Mouse (Mus musculus): Measurements from ENCODE around the gene Grk6. TPM values are rescaled to one million over a fixed set of nuclear protein-coding genes. Genes with fewer than 3 reads are reported as not detected.

Grk6 gene
- polyA plus RNA-seq, 1 experiment from 2014 or later: 29.5 TPM

DNA sequence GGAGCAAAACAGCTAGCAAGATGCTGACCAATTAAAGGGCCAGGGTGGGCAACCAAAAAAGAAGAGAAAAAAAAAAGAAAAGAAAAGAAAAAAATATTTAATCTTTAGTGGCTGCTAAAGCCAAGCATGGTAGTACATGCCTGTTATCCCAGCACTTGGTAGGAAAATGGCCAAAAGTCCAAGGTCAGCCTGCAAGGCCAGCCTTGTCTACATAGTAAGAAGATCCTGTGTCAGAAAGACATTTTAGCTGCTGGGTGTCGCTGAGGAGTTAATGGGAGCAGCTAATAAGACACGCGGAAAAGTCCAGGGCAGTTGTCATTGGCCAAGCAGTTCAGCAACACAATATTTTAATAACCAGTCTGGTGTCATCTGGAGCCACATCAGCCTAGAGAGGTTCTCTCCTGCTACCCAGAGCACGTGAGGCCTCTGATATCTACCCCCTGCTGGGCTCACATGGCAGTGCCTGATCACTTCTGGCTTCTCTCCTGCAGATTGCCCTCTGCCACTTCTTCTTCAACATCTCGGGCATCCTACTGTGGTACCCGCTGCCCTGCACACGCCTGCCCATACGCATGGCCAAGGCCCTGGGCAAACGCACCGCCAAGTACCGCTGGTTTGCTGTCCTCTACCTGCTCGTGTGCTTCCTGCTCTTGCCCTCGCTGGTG lies 32.1 kb upstream of the Grk6 start:
- H3K4me1 ChIP-seq (replicated peaks; ENCODE audit: insufficient read depth, low read length): 0 out of 2 replicates have a peak, but pooled peaks cover 7% of the 10 kb centered on the region
- H3K9me3 ChIP-seq (replicated peaks; ENCODE audit: low read length): no peaks in the 10 kb centered on the region
- H3K4me3 ChIP-seq (replicated peaks; ENCODE audit: low read depth, low read length): no peak overlapping the region
- H3K27me3 ChIP-seq (ENCODE audit: insufficient read depth, low read length): no peaks in the 10 kb centered on the region
- TF ChIP-seq CTCF (IDR thresholded peaks at IDR 0.05; ENCODE audit: low read depth): 0 out of 2 replicates have a peak, but pooled peaks have one; percentile 8
- 78% methylated on average over 13 of the region's 13 CpGs for WGBS
- ATAC-seq (replicated peaks; ENCODE audit: low FRiP score, low read depth) (no peak), DNase-seq (ENCODE audit: low spot score) (no peak)
- H3K36me3 ChIP-seq (ENCODE audit: insufficient read depth, low read length): no peaks in the 10 kb centered on the region
- no peak overlapping the region for H3K4me2 ChIP-seq (ENCODE audit: low read length)
- H3K27ac ChIP-seq: no peak overlapping the region
- H3K9ac ChIP-seq (ENCODE audit: low read depth, low read length): no peak overlapping the region

- 86% methylated on average over 12 of the region's 12 CpGs for WGBS
- H3K4me1 ChIP-seq (replicated peaks; ENCODE audit: insufficient read depth, low read length): 0 out of 2 replicates have a peak, but pooled peaks cover 7% of the 10 kb centered on the region
- no peaks in the 10 kb centered on the region for H3K36me3 ChIP-seq (ENCODE audit: insufficient read depth, low read length)
- no peak for TF ChIP-seq CTCF (IDR thresholded peaks at IDR 0.05; ENCODE audit: low read depth)
- DNase-seq (ENCODE audit: low spot score) (no peak), ATAC-seq (replicated peaks; ENCODE audit: low FRiP score, low read depth) (no peak)
- no peaks in the 10 kb centered on the region for H3K9me3 ChIP-seq (replicated peaks; ENCODE audit: low read length)
- H3K4me2 ChIP-seq (ENCODE audit: low read length): no peak overlapping the region
- no peak overlapping the region for H3K27ac ChIP-seq
- no peak overlapping the region for H3K9ac ChIP-seq (ENCODE audit: low read depth, low read length)
- H3K4me3 ChIP-seq (replicated peaks; ENCODE audit: low read depth, low read length): no peak overlapping the region
- H3K27me3 ChIP-seq (ENCODE audit: insufficient read depth, low read length): no peaks in the 10 kb centered on the region
Observed at GRCm38 (mm10) chr13:55413333-55413732, 31.5 kb upstream of the Grk6 start.

DNA sequence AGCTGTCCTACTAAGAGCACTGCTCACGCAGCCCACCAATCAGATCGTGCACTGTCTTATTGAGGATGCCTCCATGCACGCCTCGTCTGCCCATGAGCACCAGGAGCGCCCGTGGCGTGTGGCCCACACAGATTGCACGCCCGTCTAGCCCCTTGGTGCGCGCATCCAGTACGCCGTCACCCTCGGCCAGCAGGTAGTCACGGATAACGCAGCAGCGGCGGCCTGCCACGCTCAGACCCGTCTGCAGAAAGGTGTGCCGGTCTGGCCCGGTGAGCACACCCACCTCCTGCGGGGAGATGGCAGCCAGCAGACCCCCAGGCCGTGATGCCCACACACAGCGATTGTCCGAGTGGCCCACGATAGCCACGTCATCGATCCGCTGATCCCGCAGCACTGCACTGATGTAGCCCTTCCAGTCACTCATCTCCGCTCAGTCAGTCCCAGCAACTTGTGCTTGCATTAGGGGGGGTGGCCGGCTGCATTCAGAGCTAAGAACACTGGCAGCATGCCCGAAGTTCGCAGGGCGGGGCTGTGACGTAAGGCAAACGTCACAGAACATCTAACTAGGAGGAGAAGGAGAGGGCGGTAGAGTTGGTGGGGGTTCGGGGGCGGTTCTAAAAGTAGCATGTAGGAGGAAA lies 30.0 kb upstream of the Grk6 start, which contains the start of gene Pfn3:
Gene Pfn3, minus strand, starts transcription at position 490 of the 638 bp plus-strand sequence.
- H3K36me3 ChIP-seq (ENCODE audit: insufficient read depth, low read length): no peaks in the 10 kb centered on the region
- no peaks in the 10 kb centered on the region for H3K9me3 ChIP-seq (replicated peaks; ENCODE audit: low read length)
- H3K27ac ChIP-seq: no peak within 1 kb of the TSS
- DNase-seq (ENCODE audit: low spot score): peak; percentile 75
- TF ChIP-seq CTCF (IDR thresholded peaks at IDR 0.05; ENCODE audit: low read depth): no peak
- 0 out of 2 replicates have a peak, but pooled peaks cover 7% of the 10 kb centered on the region for H3K4me1 ChIP-seq (replicated peaks; ENCODE audit: insufficient read depth, low read length)
- peak; percentile 56 for ATAC-seq (replicated peaks; ENCODE audit: low FRiP score, low read depth)
- H3K9ac ChIP-seq (ENCODE audit: low read depth, low read length): 0 out of 2 replicates have a peak within 1 kb of the TSS, but pooled peaks have one; percentile 31
- 14% methylated on average over 41 of the region's 41 CpGs for WGBS
- peak within 1 kb of the TSS; percentile 50 for H3K4me2 ChIP-seq (ENCODE audit: low read length)
- H3K4me3 ChIP-seq (replicated peaks; ENCODE audit: low read depth, low read length): peak within 1 kb of the TSS; percentile 21; the same call in 1 of the 2 replicates
- H3K27me3 ChIP-seq (ENCODE audit: insufficient read depth, low read length): peaks cover 5% of the 10 kb centered on the region

DNA sequence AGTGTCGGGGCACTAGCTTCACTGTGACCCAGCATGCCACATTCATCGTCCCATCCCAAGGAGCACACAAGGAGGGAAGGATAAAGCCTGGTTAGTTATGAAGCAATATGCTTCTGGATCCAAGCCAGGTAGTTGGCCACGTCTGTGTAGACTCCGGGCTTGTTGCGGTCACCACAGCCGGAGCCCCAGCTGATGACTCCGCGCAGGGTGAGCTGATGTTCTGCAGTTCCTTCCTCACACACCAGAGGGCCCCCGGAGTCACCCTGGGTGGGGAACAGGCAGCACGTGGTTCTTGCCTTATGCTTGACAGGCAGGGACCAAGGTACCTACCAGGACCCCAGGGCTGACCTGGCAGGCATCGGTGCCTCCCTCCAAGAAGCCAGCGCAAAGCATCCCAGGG lies 26.9 kb upstream of the Grk6 start:
- peak; percentile 85 for DNase-seq (ENCODE audit: low spot score)
- Histone ChIP-seq H3K9me3 (replicated peaks; ENCODE audit: low read length) (no peaks in the 10 kb centered on the region), H3K4me3 (replicated peaks; ENCODE audit: low read depth, low read length) (no peak overlapping the region), H3K4me1 (replicated peaks; ENCODE audit: insufficient read depth, low read length) (0 out of 2 replicates have a peak, but pooled peaks cover 7% of the 10 kb centered on the region), H3K27ac (no peak overlapping the region), H3K9ac (ENCODE audit: low read depth, low read length) (no peak overlapping the region), H3K4me2 (ENCODE audit: low read length) (no peak overlapping the region), H3K27me3 (ENCODE audit: insufficient read depth, low read length) (peaks cover 23% of the 10 kb centered on the region), H3K36me3 (ENCODE audit: insufficient read depth, low read length) (no peaks in the 10 kb centered on the region)
- peak; percentile 34 for ATAC-seq (replicated peaks; ENCODE audit: low FRiP score, low read depth)
- TF ChIP-seq CTCF (IDR thresholded peaks at IDR 0.05; ENCODE audit: low read depth): peak; percentile 85
- WGBS: 7% methylated on average over 12 of the region's 12 CpGs

DNA sequence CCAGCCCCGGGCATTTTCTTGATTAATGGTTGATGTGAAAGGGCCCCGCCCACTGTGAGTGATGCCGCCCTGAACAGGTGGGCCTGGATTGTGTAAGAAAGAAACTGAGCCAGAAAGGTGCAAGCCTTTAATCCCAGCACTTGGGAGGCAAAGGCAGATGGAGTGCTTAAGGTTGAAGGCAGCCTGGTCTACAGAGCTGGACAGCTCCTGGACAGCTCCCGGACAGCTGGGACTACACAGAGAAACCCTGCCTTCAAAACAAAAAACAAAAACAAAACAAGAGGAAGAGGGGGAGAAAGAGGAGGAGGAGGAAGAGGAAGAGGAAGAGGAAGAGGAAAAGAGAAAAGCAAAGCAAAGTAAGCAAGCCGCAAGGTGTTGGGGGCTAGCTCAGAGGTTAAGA lies 25.7 kb upstream of the Grk6 start:
- H3K9me3 ChIP-seq (replicated peaks; ENCODE audit: low read length): no peaks in the 10 kb centered on the region
- 0 out of 2 replicates have a peak, but pooled peaks cover 7% of the 10 kb centered on the region for H3K4me1 ChIP-seq (replicated peaks; ENCODE audit: insufficient read depth, low read length)
- 77% methylated on average over 5 of the region's 5 CpGs for WGBS
- DNase-seq (ENCODE audit: low spot score) (no peak), ATAC-seq (replicated peaks; ENCODE audit: low FRiP score, low read depth) (no peak)
- H3K4me2 ChIP-seq (ENCODE audit: low read length): no peak overlapping the region
- TF ChIP-seq CTCF (IDR thresholded peaks at IDR 0.05; ENCODE audit: low read depth): no peak
- peaks cover 23% of the 10 kb centered on the region for H3K27me3 ChIP-seq (ENCODE audit: insufficient read depth, low read length)
- no peak overlapping the region for H3K9ac ChIP-seq (ENCODE audit: low read depth, low read length)
- H3K27ac ChIP-seq: no peak overlapping the region
- H3K36me3 ChIP-seq (ENCODE audit: insufficient read depth, low read length): no peaks in the 10 kb centered on the region
- no peak overlapping the region for H3K4me3 ChIP-seq (replicated peaks; ENCODE audit: low read depth, low read length)

- ATAC-seq (replicated peaks; ENCODE audit: low FRiP score, low read depth) (peak; percentile 3; the same call in 1 of the 2 replicates), DNase-seq (ENCODE audit: low spot score) (no peak)
- H3K9me3 ChIP-seq (replicated peaks; ENCODE audit: low read length): no peaks in the 10 kb centered on the region
- peaks cover 23% of the 10 kb centered on the region for H3K27me3 ChIP-seq (ENCODE audit: insufficient read depth, low read length)
- H3K9ac ChIP-seq (ENCODE audit: low read depth, low read length): no peak overlapping the region
- H3K4me2 ChIP-seq (ENCODE audit: low read length): peak overlapping the region; percentile 49; the same call in 1 of the 2 replicates
- H3K36me3 ChIP-seq (ENCODE audit: insufficient read depth, low read length): no peaks in the 10 kb centered on the region
- 30% methylated on average over 50 of the region's 51 CpGs for WGBS
- 0 out of 2 replicates have a peak, but pooled peaks cover under 1% of the 10 kb centered on the region for H3K4me1 ChIP-seq (replicated peaks; ENCODE audit: insufficient read depth, low read length)
- H3K27ac ChIP-seq: no peak overlapping the region
- TF ChIP-seq CTCF (IDR thresholded peaks at IDR 0.05; ENCODE audit: low read depth): 0 out of 2 replicates have a peak, but pooled peaks have one; percentile 12
- H3K4me3 ChIP-seq (replicated peaks; ENCODE audit: low read depth, low read length): no peak overlapping the region
Observed at GRCm38 (mm10) chr13:55420018-55420932, 24.6 kb upstream of the Grk6 start.

All from kidney, postnatal 0 days (tissue).